In genomic region chr8:110266741-110267140, GRCm38 (mm10) we compare ENCODE assay signal across 9 mouse cellular contexts. TPM values are rescaled to one million over a fixed set of nuclear protein-coding genes. Genes with fewer than 3 reads are reported as not detected.
DNase-seq lines count a peak whose midpoint lies in the region; ATAC-seq lines count a peak whose summit lies in the region.
"Had no signal": no experiment of that assay in that cellular context is flagged by ENCODE, and none has a peak within 500 bp of the region (broad histone marks: within the 10 kb centered on the region; RNA-seq: fewer than 3 reads in every experiment).

Hydin (plus strand) TSS chr8:110266977.

- no peak for ATAC-seq in CD4-positive, CD25-positive, alpha-beta regulatory T cell, adult 4 months
- ATAC-seq in frontal cortex, adult (ENCODE audit: low TSS enrichment), result peak; percentile 99
- ATAC-seq in midbrain, embryonic 13.5 days, result peak; percentile 95
- ATAC-seq in stomach, embryonic 16.5 days (ENCODE audit: insufficient read depth, low FRiP score), result peak; percentile 78

- peak; percentile 4 for DNase-seq in CD4-positive, CD25-positive, alpha-beta regulatory T cell, adult 2 months (ENCODE audit: low read depth, low spot score)
- peak; percentile 51 for DNase-seq in cerebellum, adult 8-10 months
- DNase-seq in kidney, adult 8-10 months, result peak; percentile 57 to 69
- DNase-seq in left cerebral cortex, postnatal 4 days, result peak; percentile 87

- WGBS in midbrain, embryonic 13.5 days, result under 1% methylated on average over 15 of the region's 15 CpGs
- 3% methylated on average over 15 of the region's 15 CpGs for WGBS in stomach, embryonic 16.5 days

- no peaks in the 10 kb centered on the region for H3K9me3 ChIP-seq in midbrain, embryonic 13.5 days
- no peaks in the 10 kb centered on the region for H3K9me3 ChIP-seq in stomach, embryonic 16.5 days (replicated peaks; ENCODE audit: control insufficient read depth, low read length)

- H3K4me1 ChIP-seq in midbrain, embryonic 13.5 days (replicated peaks), result peaks cover 11% of the 10 kb centered on the region
- peaks cover 3% of the 10 kb centered on the region; the same call in 1 of the 2 replicates for H3K4me1 ChIP-seq in stomach, embryonic 16.5 days (ENCODE audit: control insufficient read depth, insufficient read depth, low read length)

- no peak within 1 kb of the TSS for H3K9ac ChIP-seq in midbrain, embryonic 13.5 days (replicated peaks)
- H3K9ac ChIP-seq in stomach, embryonic 16.5 days (ENCODE audit: low read length), result peak within 1 kb of the TSS; percentile 58

- H3K27me3 ChIP-seq in midbrain, embryonic 13.5 days, result no peaks in the 10 kb centered on the region
- H3K27me3 ChIP-seq in stomach, embryonic 16.5 days (ENCODE audit: control insufficient read depth, insufficient read depth, low read length), result no peaks in the 10 kb centered on the region

- no peaks in the 10 kb centered on the region for H3K36me3 ChIP-seq in midbrain, embryonic 13.5 days
- H3K36me3 ChIP-seq in stomach, embryonic 16.5 days (ENCODE audit: control insufficient read depth, insufficient read depth, low read length), result no peaks in the 10 kb centered on the region

- H3K4me2 ChIP-seq in midbrain, embryonic 13.5 days (replicated peaks), result peak within 1 kb of the TSS; percentile 57
- peak within 1 kb of the TSS; percentile 68 for H3K4me2 ChIP-seq in stomach, embryonic 16.5 days (ENCODE audit: low read depth, low read length)

- peak within 1 kb of the TSS; percentile 35 for H3K4me3 ChIP-seq in midbrain, embryonic 13.5 days (replicated peaks)
- peak within 1 kb of the TSS; percentile 43 for H3K4me3 ChIP-seq in stomach, embryonic 16.5 days (replicated peaks; ENCODE audit: low read length)

- no peak within 1 kb of the TSS for H3K27ac ChIP-seq in midbrain, embryonic 13.5 days
- H3K27ac ChIP-seq in stomach, embryonic 16.5 days (ENCODE audit: low read length), result no peak within 1 kb of the TSS

- intact Hi-C loops in left cerebral cortex, postnatal 4 days (cut with DNase I), result no loop called here

RNA-seq across cellular contexts. Expression of gene Hydin, which starts in this region (rescaled TPM):
- polyA plus RNA-seq in CD4-positive, CD25-positive, alpha-beta regulatory T cell, adult 4 months (2017; shearing (Covaris generic)), result under 1 TPM in 1 of 2 experiments, not detected in 1; 0.01 TPM
- total RNA-seq in left cerebral cortex, postnatal 4 days (2021), result under 1 TPM; 0.46 to 0.64 TPM
- 0.26 and 0.34 TPM in 2 replicates for polyA plus RNA-seq in midbrain, embryonic 13.5 days (2015; fragmentation: Nextera tagmentation; extraction: Ambion mirVana)
- polyA plus RNA-seq in stomach, embryonic 16.5 days (2015; fragmentation: Nextera tagmentation; extraction: Ambion mirVana), result 0.14 and 0.23 TPM in 2 replicates
- polyA plus RNA-seq: liver, adult 2 months had no signal

Comparison
In these comparisons a context has a peak if more than half of its experiments do, and no peak if none do; other contexts are left out.
1. Peak in DNase-seq in left cerebral cortex, postnatal 4 days; RNA of the gene not detected or under 1 TPM.
2. Peak in ATAC-seq, H3K4me3 ChIP-seq and H3K4me2 ChIP-seq in midbrain, embryonic 13.5 days; RNA of the gene not detected or under 1 TPM.
3. Peak in ATAC-seq, H3K4me3 ChIP-seq, H3K9ac ChIP-seq and H3K4me2 ChIP-seq in stomach, embryonic 16.5 days; RNA of the gene not detected or under 1 TPM.
4. DNase-seq: peak in every context shown above with its lines; median percentile 87 in left cerebral cortex, postnatal 4 days; 63 in kidney, adult 8-10 months; 51 in cerebellum, adult 8-10 months; 4 in CD4-positive, CD25-positive, alpha-beta regulatory T cell, adult 2 months.